Mouse (Mus musculus) lung, embryonic 14.5 days (tissue): ENCODE measurements at regions not wholly inside any gene's neighbourhood (a gene's known extent, or its start where the extent isn't known, plus 50 kb on each side); places are given as distances from the start of the nearest gene placed in this dataset.

Experiments
- ATAC-seq: fragments of 200-750 bp; cut with Nextera tagmentation; 2 replicates; pipeline ENCODE4 v1.8.0; 2017; ENCODE audit warnings: mild to moderate bottlenecking, moderate TSS enrichment, moderate library complexity; ENCODE audit not compliant: insufficient read depth
- DNase-seq: peaks from one replicate; pipeline ENCODE4 v3.0.0-alpha.2; 2015
- H3K27ac ChIP-seq: fragments of 300-500 bp; sonication (generic); 2 replicates; pipeline ENCODE4 v1.5.1; 2014; ENCODE audit warnings: low read depth, mild to moderate bottlenecking, moderate library complexity
- H3K27me3 ChIP-seq: fragments of 300-500 bp; sonication (generic); 2 replicates; pipeline ENCODE4 v1.6.1; 2014; ENCODE audit warnings: low read length, control low read depth; ENCODE audit not compliant: insufficient read depth
- H3K36me3 ChIP-seq: fragments of 300-500 bp; sonication (generic); 2 replicates; pipeline ENCODE4 v1.6.1; 2014; ENCODE audit warnings: control low read depth; ENCODE audit not compliant: insufficient read depth
- H3K4me1 ChIP-seq: fragments of 300-500 bp; sonication (generic); 2 replicates; pipeline ENCODE4 v1.6.1; 2014; ENCODE audit warnings: antibody characterized with exemption, control low read depth; ENCODE audit not compliant: insufficient read depth
- H3K4me2 ChIP-seq: fragments of 300-500 bp; sonication (generic); 2 replicates; pipeline ENCODE4 v1.6.1; 2014; ENCODE audit warnings: mild to moderate bottlenecking
- H3K4me3 ChIP-seq: fragments of 300-500 bp; sonication (generic); 2 replicates; pipeline ENCODE4 v1.5.1; 2014; ENCODE audit warnings: low read depth, low read length
- H3K9ac ChIP-seq: fragments of 300-500 bp; sonication (generic); 2 replicates; pipeline ENCODE4 v1.6.1; 2014
- H3K9me3 ChIP-seq: fragments of 300-500 bp; sonication (generic); 2 replicates; pipeline ENCODE4 v1.6.1; 2016; ENCODE audit warnings: low read depth, low read length, control low read depth
- CTCF ChIP-seq: IDR thresholded peaks from 2 replicates; pipeline ENCODE4 v1.5.1; 2016; ENCODE audit warnings: antibody characterized with exemption, low read depth
- WGBS: fragments of 180-500 bp; shearing (Covaris S2); extraction: QIAGEN DNeasy Blood & Tissue Kit; methylation state at CpG from one replicate; pipeline ENCODE4 v1.1.7; 2014; 5-methylcytosine and 5-hydroxymethylcytosine counted together

DNA sequence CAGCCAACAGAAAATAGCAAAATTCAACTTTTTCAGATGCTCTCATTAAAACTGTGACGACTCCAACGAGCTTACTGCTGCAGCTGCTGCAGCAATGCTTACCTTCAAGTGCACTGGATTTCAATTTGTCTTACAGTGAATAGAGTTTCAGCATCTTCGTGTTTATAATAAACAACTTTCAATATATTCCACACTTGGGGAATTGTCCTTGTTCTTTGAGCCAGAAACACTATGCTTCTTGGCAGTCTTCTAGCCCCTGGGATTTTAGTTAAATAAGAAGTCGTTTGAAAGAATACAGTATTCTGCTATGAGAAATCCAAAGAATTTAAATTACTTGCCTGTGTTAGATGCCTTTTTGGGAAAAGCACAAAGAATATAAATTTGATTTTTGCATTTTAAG, 381.9 kb upstream of the Kcnd2 start:
- no peaks in the 10 kb centered on the region for H3K27me3 ChIP-seq
- no peak for ATAC-seq
- no peak overlapping the region for H3K27ac ChIP-seq
- no peaks in the 10 kb centered on the region for H3K4me1 ChIP-seq
- H3K4me3 ChIP-seq: no peak overlapping the region
- DNase-seq: no peak
- no peaks in the 10 kb centered on the region for H3K9me3 ChIP-seq
- H3K9ac ChIP-seq: no peak overlapping the region
- WGBS: 58% methylated on average over 4 of the region's 4 CpGs
- no peaks in the 10 kb centered on the region for H3K36me3 ChIP-seq
- H3K4me2 ChIP-seq: no peak overlapping the region
- no peak for TF ChIP-seq CTCF

DNA sequence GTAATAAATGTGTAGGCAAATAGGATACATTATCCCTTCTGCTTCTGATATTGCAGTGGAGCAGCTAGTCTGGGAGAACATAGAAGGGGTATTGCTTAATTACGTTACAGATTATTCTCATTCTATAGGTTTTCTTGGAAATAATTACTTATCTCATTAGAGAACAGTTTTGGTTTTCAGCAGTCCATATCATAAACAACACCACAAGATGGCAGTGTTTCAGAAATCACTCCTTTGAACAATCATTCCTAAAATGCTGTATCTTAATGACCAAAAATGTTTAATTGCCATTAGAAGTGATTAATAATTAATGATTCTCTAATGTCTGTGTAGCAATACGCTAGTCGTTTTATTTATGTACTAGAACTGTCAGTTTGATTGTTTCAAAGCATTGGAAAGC, 375.2 kb upstream of the Kcnd2 start:
- WGBS: 45% methylated on average over 3 of the region's 3 CpGs
- no peak for ATAC-seq

More for the DNA sequence above, 375.2 kb upstream of the Kcnd2 start:
- no peaks in the 10 kb centered on the region for H3K9me3 ChIP-seq
- no peak overlapping the region for H3K9ac ChIP-seq
- peak; percentile 41 for DNase-seq
- no peak overlapping the region for H3K4me2 ChIP-seq
- no peaks in the 10 kb centered on the region for H3K4me1 ChIP-seq
- H3K4me3 ChIP-seq: no peak overlapping the region
- no peak overlapping the region for H3K27ac ChIP-seq
- TF ChIP-seq CTCF: peak; percentile 34
- no peaks in the 10 kb centered on the region for H3K36me3 ChIP-seq
- no peaks in the 10 kb centered on the region for H3K27me3 ChIP-seq
